Mouse (Mus musculus) kidney, postnatal 14 days (tissue): ENCODE measurements around the gene Akr1cl.
"Not testable (repeated sequence)": the region's sequence is repeated elsewhere in the genome, so short reads cannot be mapped to it uniquely, and the experiment has no call there.

Source experiments
- DNase-seq: peaks from one replicate; pipeline ENCODE4 v3.0.0; 2022; ENCODE audit warnings: mixed read lengths

The Akr1cl gene

DNA sequence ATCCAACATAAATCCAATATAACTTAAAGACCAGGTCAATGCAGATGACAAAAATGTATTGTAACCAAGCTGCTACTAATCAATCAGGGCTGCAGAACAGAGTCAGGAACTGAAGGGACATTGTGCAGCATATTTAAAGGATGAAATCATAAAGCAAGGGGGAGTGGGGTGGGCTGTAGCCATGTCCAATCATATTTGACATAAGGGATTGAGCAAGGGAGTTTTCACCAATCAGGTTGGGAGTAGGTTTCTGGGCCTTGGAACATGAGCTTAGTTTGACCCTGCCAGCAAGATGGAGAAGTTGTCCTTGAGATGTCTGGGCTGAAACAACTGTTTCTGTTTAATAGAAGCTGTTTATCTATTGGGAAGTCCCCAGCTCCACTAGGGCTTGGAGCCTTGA lies at the start of gene Akr1cl:
Gene Akr1cl, minus strand, starts transcription at position 119 of the 400 bp plus-strand sequence.
- no peak for DNase-seq

GRCm38 (mm10) chr1:65082188-65082587 lies 49.6 kb upstream of the Akr1cl start, which contains the start of gene Crygb:
Gene Crygb, minus strand, starts transcription at chr1:65082288.
- no peak for DNase-seq

DNA sequence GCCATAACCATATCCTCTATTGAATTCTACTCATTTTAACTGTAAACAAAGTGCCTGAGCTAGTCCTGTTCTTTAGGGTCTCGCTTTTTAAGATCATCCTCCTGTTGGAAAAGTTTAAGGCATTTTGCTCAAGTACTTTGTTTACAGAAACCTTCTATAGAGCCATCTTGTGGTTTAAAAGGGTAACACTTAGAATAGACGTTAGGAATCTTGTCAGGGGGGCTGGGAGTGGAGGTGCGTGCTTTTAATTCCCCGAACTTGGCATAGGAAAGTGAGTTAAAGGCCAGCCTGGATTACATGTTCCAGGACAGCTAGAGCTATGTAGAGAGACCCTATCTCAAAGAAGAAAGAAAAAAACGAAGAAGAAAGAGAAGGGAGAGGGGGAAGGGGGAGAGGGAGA lies 43.0 kb upstream of the Akr1cl start:
- no peak for DNase-seq

DNA sequence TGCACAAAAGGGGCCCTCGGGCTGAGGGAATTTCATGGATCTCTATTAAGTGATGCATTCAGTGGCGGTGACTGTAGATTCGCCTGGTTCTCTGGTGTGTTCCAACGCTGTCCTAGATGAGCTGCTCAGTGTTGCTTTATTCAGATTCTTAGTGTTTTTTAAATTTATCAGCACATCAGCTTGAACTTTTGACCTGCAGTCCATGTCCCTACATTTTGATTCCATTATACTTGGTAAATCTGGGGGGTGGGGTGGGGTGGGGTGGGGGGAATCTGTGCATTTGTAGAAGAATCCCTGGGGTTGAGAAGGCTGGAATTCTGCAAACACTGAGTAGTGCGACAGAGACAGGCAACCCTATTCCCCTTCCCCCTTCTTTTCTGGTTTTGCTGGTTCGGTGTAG lies 41.0 kb upstream of the Akr1cl start, which contains the start of gene Crygc:
Gene Crygc, minus strand, starts transcription at position 101 of the 400 bp plus-strand sequence.
- DNase-seq, result no peak

- no peak for DNase-seq
Measured at GRCm38 (mm10) chr1:65067842-65068241, 35.3 kb upstream of the Akr1cl start.

DNA sequence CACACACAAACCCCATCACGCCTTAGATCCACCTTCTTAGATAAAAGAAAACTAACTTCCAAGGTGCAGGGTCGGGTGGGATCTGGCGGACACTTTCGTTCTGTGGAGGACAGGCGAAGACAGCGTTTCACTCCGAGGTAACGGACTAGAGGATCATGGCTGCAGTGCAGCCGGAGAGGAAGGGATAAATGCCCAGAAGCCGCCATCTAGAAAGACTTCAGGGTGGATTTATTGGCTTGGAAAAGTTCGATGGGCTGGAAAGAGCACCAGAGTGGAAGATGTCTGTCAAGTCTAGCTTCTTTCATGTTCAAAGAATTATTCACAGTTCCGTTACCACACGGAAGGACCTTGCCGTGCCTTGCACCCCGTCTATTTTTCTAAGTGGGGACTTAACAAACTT lies 31.6 kb upstream of the Akr1cl start:
- no peak for DNase-seq

DNA sequence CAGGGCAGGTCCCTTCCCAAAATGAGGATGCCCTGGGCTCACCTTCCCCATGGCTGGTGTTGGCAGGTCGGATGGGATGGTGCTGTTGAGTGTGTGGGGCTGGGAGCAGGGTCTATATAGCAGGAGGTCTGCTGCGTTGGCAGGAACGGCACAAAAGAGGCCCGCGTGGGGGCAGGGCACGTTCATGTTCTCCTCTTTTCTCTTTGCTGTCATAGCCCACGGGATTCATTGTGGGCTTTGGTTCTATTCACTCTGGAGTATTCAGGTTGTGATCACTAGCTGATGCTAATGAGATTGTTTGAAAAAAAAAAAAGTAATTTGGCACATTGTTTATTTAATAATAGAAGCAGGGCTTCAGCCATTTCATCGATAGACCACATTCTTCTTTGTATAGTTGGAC lies 30.8 kb upstream of the Akr1cl start, which contains the start of gene Crygd:
Gene Crygd, minus strand, starts transcription at position 101 of the 400 bp plus-strand sequence.
- DNase-seq, result no peak

GRCm38 (mm10) chr1:65052140-65052539 lies 19.6 kb upstream of the Akr1cl start:
- no peak for DNase-seq

GRCm38 (mm10) chr1:65051696-65052095 lies 19.1 kb upstream of the Akr1cl start:
- no peak for DNase-seq

- not testable (repeated sequence) for DNase-seq
Measured at GRCm38 (mm10) chr1:65050952-65051351, 18.4 kb upstream of the Akr1cl start, which contains the start of gene Cryge. Gene Cryge, minus strand, starts transcription at chr1:65051149.

DNA sequence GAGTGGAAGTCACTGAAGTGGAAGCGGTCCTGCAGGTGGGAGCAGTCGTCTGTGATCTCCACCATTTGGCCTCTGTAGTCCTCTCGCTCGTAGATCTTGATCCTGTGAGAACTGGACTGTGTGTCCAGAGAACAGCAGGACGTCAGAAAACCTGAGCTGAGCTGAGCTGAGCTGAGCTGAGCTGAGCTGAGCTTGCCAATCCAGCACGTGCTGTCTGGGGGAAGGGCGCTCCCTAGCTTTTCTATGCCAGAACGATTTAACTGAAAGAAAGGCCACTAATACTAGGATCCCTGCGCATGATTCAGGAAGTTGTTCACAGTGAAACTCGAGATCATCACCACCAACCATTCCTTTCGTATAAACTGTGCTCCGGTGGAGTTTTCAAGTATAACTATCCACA lies 16.2 kb upstream of the Akr1cl start:
- peak; percentile 46 for DNase-seq

DNA sequence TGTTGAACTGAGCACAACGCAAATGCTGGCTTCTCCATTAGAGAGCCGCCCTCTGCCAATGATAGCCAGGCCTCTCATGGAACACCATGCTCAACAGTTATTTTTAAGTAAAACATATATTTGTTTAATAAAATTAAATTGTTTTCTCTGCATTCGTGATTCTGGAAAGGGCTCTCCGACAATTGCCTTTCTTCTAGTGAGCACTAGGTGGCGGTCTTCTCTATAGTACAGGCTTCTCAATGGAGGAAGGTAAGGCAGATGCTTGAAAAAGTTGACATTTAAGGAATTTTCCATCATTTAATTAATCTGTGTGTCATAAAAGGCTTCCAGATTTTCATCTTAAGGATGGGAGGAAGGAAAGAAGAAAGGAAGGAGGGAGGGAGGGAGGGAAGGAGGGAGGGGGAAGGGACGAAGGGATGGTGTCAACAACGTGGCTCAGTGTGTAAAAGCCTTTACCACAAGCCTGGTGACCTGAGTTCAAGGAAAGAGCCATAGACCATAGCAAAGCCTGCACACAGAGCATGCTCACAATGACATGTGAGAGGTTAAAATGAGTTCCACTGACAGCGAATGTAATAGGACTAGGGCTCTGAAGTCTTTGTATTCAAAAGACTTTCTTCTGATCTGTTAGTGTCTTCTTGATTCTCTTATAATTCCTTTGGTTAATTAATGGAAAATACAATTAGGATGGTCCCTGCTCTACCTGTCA lies 14.0 kb upstream of the Akr1cl start:
- DNase-seq, result peak; percentile 14

DNA sequence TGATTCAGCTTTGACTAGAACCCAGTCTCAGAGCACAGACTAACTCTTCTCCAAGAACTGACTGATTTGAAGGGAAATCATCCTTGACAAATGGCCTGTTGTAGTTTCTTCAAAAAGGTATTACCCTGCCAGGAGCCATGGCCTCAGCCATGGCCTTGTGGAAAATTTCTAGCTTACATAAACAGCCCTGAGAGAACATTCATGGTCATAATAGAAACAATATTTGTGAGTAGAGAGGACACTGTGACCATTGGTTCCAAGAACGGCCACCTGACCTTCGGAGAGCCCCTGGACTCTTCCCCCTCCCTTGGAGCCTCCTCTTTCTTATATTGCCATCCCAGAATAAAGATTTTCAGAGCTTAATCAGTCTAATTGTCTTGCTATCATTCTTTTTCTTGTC lies 10.9 kb upstream of the Akr1cl start:
- no peak for DNase-seq

DNA sequence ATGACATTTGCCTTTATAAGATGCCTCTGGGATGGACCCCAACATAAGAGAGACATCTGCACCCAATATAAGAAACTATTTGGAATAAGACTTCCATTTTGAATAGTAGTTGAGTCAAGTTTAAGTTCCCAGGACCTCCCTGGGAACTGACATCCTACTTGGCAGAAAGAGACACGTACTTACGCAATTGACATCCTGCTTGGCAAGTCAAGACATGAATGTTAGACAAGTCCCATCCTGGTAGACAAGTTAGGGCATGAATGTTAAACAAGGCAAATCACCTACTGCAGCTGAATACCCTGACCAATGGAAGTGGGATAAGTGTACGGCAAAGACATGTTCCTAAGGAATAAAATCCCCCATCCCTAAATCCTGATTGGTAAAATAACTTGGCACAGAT lies 9.3 kb upstream of the Akr1cl start:
- DNase-seq, result no peak

DNA sequence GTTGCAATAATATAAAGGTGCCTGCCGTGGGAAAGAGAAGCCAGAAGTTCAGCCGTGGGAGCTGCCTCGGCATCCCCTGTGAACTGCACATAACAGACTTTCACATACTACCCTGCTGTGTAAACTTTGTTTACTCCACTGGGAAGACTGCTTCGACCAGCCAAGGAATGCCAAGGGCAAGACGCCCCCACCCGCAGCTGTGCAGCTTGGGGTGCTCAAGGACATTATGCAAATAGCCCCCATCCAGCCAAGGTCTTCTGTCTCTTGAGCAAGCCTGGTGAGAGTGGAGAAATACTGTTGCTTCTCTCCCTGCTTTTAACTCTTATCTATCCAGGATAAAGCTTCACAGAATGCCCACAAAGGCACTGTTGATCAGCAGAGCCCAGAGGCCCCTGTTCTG lies 8.2 kb upstream of the Akr1cl start:
- no peak for DNase-seq

- no peak for DNase-seq
Measured at GRCm38 (mm10) chr1:65039679-65040078, 7.1 kb upstream of the Akr1cl start.

DNA sequence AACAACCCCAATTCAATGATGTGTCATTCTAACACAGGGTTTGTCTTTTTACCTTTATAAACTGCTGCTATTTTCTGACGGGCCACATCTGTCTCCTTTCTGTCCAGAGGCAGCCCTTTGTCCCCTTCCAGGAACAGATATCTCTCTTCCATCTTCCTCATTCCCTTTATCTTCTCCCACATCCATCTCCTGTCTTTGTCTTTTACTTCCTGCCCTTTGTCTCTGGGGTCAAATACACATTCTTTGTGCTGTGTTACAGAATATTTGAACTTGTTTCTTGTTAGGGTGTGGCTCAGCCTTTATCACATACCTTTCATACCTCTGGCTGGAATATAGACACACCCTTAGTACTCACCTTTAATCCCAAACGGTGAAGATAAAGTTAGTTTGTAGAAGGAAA lies 5.0 kb upstream of the Akr1cl start:
- no peak for DNase-seq

- DNase-seq, result no peak
Measured at GRCm38 (mm10) chr1:65035513-65035912, 3.0 kb upstream of the Akr1cl start.

- no peak for DNase-seq
Measured at GRCm38 (mm10) chr1:65028206-65028605, 4.4 kb downstream of the Akr1cl start.

- DNase-seq, result no peak
Measured at GRCm38 (mm10) chr1:65012726-65013125, 19.8 kb downstream of the Akr1cl start.

DNA sequence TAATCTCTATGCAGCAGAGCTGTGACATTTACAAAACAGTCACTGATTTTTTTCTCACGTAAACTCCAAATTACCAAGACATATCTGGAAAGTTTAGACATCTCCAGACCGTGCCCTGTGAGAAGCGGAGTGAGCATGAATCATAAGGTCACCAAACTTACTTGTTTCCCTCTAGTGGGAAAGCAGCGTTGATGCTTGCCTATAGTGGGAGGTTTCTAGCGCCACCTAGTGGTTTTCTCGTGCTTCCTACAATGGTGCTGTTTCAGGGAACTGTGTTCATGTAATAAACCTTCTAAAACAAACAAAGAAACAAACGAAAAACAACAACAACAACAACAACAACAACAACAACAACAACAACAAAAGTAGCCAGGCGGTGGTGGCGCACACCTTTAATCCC lies 22.4 kb downstream of the Akr1cl start:
- peak; percentile 69 for DNase-seq

DNA sequence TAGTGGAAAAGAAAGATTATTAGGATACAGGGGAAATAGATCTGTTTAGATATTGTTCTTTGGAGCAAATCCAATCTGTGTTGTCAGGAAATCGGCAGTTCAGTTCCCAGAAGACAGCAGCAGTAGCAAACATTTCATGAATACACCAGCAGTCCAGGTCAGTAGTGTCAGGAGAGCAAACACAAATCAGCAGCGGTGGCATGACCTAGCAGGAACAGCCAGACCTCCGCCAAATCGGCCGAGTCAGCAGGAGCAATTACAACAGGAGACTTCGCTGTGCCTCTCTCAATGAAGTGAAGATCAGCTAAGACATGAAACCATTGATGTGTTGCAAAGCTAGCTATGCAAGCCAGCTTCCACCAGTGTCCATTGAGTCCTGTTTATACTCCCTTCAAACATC lies 27.0 kb downstream of the Akr1cl start:
- DNase-seq, result no peak

DNA sequence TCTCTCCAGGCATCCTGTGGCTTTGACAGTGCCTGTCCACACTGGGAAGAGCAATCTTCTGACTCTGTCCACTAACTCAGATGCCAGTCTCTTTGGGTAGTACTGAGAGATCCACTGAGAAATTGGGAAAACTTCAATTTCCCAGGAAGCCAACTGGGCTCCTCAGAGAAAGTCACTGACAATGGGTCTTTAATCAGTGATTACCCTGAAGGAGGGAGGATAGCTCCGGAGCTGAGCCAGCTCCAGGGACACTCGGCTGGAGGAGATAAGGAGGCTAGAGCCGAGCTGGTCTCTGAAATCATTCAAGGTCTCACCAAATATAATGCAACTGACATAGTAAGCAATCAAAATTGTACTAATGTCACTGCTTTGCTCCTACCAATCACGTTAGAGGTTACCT lies 28.0 kb downstream of the Akr1cl start:
- DNase-seq, result no peak

GRCm38 (mm10) chr1:64993206-64993605 lies 39.4 kb downstream of the Akr1cl start:
- DNase-seq, result no peak

DNA sequence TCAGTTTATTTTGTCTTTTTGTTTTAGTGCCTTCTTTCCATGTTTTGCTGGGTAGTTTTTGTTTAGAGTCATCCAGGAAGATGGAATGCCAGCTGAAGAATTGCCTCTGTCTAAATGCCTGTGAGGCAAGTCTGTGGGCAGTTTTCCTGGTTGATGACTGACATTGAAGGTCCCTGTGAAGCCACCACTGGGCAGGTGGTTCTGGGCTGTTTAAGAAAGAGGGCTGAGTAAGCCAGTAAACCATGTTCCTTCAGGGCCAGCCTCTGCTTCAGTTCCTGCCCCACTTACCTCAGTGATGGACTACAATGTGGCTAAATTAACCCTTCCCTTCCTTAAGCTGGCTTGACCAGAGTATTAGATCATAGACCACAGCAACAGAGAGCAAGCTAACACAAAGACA lies 44.4 kb downstream of the Akr1cl start:
- DNase-seq, result no peak
